Mouse (Mus musculus) embryonic facial prominence, embryonic 11.5 days (tissue): ENCODE results near the gene Chtop. TPM values are rescaled to one million over a fixed set of nuclear protein-coding genes. Genes with fewer than 3 reads are reported as not detected.

Experiments
- ATAC-seq: fragments of 200-750 bp; cut with Nextera tagmentation; replicated peaks from 2 replicates; pipeline ENCODE4 v1.8.0; 2017; ENCODE audit warnings: low read depth; ENCODE audit not compliant: insufficient number of reproducible peaks, low FRiP score, low TSS enrichment
- DNase-seq: peaks from one replicate; pipeline ENCODE4 v3.0.0-alpha.2; 2015; ENCODE audit warnings: low spot score
- H3K27ac ChIP-seq: fragments of 300-500 bp; sonication (generic); replicated peaks from 2 replicates; pipeline ENCODE4 v1.5.1; 2014; ENCODE audit warnings: mild to moderate bottlenecking, low read depth, low read length, control low read depth
- H3K27me3 ChIP-seq: fragments of 300-500 bp; sonication (generic); 2 replicates; pipeline ENCODE4 v1.6.1; 2014; ENCODE audit warnings: mild to moderate bottlenecking, low read length, moderate library complexity, mixed read lengths; ENCODE audit not compliant: control insufficient read depth, insufficient read depth
- H3K36me3 ChIP-seq: fragments of 300-500 bp; sonication (generic); replicated peaks from 2 replicates; pipeline ENCODE4 v1.6.1; 2014; ENCODE audit warnings: low read depth, mild to moderate bottlenecking, low read length, moderate library complexity, mixed read lengths; ENCODE audit not compliant: control insufficient read depth, insufficient read depth
- H3K4me1 ChIP-seq: fragments of 300-500 bp; sonication (generic); 2 replicates; pipeline ENCODE4 v1.6.1; 2014; ENCODE audit warnings: low read length, mixed read lengths; ENCODE audit not compliant: control insufficient read depth, insufficient read depth
- H3K4me2 ChIP-seq: fragments of 300-500 bp; sonication (generic); 2 replicates; pipeline ENCODE4 v1.6.1; 2014; ENCODE audit warnings: low read depth, mild to moderate bottlenecking, control low read depth, low read length, moderate library complexity
- H3K4me3 ChIP-seq: fragments of 300-500 bp; sonication (generic); 2 replicates; pipeline ENCODE4 v1.5.1; 2014; ENCODE audit warnings: low read depth, low read length, control low read depth
- H3K9ac ChIP-seq: fragments of 300-500 bp; sonication (generic); replicated peaks from 2 replicates; pipeline ENCODE4 v1.6.1; 2014; ENCODE audit warnings: mild to moderate bottlenecking, control low read depth, low read length
- H3K9me3 ChIP-seq: fragments of 300-500 bp; sonication (generic); replicated peaks from 2 replicates; pipeline ENCODE4 v1.6.1; 2016; ENCODE audit warnings: mild to moderate bottlenecking, low read length, inconsistent platforms, mixed read lengths; ENCODE audit not compliant: control insufficient read depth
- WGBS: fragments of 180-500 bp; shearing (Covaris S2); extraction: QIAGEN DNeasy Blood & Tissue Kit; methylation state at CpG from one replicate; pipeline ENCODE4 v1.1.7; 2014; 5-methylcytosine and 5-hydroxymethylcytosine counted together
- polyA plus RNA-seq: library from polyadenylated mRNA; unstranded; fragments of >200 nt; fragmentation: Nextera tagmentation; extraction: Ambion mirVana; gene quantifications from 2 replicates; pipeline ENCODE4 v1.2.1, GENCODE M21; 2014

The Chtop gene
- 126 and 132 TPM in 2 replicates for polyA plus RNA-seq

DNA sequence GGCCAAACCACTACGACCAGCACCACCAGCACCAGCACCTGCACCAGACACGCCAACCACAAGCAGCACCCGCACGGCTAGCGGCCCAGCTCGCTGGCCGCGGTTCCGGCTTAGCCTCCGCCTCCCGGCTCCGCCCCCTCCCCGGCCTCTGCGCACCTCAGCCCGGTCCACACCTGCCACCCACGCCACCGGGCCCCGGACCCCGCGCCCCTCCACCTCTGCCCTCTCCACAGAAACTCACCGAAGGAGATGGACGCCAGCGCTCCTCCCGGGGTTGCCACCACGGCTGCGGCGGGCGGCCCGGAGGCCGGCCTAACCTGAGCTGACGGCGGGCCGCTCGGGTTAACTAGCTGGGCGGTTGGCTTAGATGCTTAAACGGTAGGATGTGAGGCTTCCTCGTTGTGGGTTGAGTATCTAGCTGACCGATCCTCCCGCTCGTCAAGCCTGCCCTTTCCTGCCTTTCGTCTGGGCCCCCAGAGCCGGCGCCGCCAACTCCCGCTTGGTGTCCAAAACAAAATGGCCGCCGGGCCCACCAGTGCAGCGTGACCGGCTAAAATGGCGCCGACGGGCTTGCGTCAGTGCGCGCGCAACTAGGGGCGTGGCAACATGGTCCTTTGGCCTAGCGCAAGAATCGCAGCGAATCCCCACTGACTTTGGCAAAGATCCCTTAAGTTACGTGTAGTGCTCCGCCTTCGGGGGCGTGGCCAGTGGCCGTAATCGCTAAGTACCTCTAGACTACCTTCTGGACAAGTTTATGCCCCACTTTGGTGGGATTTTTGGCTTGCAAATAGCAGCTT lies at the start of gene Chtop:
TSS of gene Chtop (minus strand) at position 549 of the 797 bp plus-strand sequence.
- Histone ChIP-seq H3K36me3 (peaks cover 13% of the 10 kb centered on the region), H3K4me2 (peak within 1 kb of the TSS; percentile 71), H3K9ac (peak within 1 kb of the TSS; percentile 98), H3K27ac (peak within 1 kb of the TSS; percentile 85), H3K9me3 (no peaks in the 10 kb centered on the region), H3K4me1 (peaks cover under 1% of the 10 kb centered on the region; the same call in 1 of the 2 replicates), H3K27me3 (0 out of 2 replicates have a peak, but pooled peaks cover 6% of the 10 kb centered on the region), H3K4me3 (peak within 1 kb of the TSS; percentile 94)
- DNase-seq = peak; percentile 100
- ATAC-seq = peak; percentile 90
- under 1% methylated on average over 65 of the region's 66 CpGs for WGBS

DNA sequence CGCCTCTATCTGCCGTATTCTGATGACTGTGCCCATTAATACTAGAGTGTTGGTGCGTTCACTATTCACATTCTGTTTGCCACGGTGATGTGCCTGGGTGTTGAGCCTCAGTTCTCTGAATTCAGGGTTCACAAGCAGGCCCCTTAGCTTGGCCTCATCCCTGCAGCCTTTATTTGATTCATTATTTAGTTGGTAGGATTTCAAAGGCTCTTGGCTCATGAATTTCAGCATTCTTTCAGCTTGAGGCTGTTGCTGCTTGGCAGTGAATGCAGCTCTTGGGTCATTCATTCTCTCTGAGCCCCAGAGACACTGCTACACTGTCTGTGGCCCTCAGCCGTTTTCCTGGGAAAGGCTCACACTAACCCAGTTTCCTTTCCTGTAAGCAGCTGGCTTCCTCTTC lies 46.7 kb upstream of the Chtop start:
- Histone ChIP-seq H3K4me3 (no peak overlapping the region), H3K27me3 (no peaks in the 10 kb centered on the region), H3K36me3 (no peaks in the 10 kb centered on the region), H3K27ac (no peak overlapping the region), H3K9ac (no peak overlapping the region), H3K4me2 (no peak overlapping the region), H3K9me3 (no peaks in the 10 kb centered on the region), H3K4me1 (no peaks in the 10 kb centered on the region)
- WGBS = 64% methylated on average over 5 of the region's 5 CpGs
- DNase-seq = no peak
- ATAC-seq = no peak

DNA sequence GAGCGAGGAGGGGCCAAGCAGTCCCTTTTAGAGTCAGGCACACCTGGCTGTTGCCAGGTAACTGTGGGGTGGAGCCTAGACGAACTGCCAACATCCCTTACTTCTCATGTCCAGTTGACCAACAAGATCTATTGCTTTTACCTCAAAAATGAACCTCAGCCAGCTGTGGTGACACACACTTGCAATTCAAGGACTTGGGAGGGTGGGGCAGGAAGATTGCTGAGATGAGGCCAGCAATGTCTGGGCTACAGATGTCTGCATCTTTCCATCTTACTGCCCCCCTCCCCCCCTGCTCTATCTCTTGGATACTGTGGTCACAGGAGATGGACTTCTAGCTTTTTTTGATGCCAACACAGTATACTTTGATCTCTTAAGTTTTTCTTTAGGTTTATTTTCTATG lies 42.9 kb upstream of the Chtop start:
- Histone ChIP-seq H3K4me3 (no peak overlapping the region), H3K9me3 (no peaks in the 10 kb centered on the region), H3K4me1 (no peaks in the 10 kb centered on the region), H3K27me3 (no peaks in the 10 kb centered on the region), H3K36me3 (no peaks in the 10 kb centered on the region), H3K27ac (no peak overlapping the region), H3K9ac (no peak overlapping the region), H3K4me2 (no peak overlapping the region)
- ATAC-seq = no peak
- no peak for DNase-seq
- 72% methylated on average over 2 of the region's 2 CpGs for WGBS

DNA sequence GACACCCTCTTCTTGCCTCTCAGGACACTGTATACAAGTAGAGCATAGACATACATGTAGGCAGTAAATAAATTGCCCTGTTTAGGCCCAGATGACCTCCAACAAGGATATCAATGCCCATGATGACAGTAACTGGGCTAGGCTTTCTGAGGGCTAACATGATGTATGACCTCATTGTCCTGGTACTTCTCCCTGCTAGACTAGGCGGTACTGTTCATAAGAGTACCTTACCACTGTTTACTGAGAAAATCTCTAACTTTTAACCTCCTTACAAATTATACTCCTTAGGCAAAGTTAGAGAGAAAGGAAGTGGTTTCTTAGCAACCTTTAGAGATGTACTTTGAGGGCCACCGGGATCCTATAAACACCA lies 41.1 kb upstream of the Chtop start:
- DNase-seq (no peak), ATAC-seq (0 out of 2 replicates have a peak, but pooled peaks have one; percentile 18)
- no peaks in the 10 kb centered on the region for H3K4me1 ChIP-seq
- H3K4me3 ChIP-seq = no peak overlapping the region
- no peak overlapping the region for H3K27ac ChIP-seq
- H3K36me3 ChIP-seq = no peaks in the 10 kb centered on the region
- no peak overlapping the region for H3K4me2 ChIP-seq
- no peaks in the 10 kb centered on the region for H3K9me3 ChIP-seq
- H3K27me3 ChIP-seq = no peaks in the 10 kb centered on the region
- 88% methylated on average over 2 of the region's 2 CpGs for WGBS
- no peak overlapping the region for H3K9ac ChIP-seq

DNA sequence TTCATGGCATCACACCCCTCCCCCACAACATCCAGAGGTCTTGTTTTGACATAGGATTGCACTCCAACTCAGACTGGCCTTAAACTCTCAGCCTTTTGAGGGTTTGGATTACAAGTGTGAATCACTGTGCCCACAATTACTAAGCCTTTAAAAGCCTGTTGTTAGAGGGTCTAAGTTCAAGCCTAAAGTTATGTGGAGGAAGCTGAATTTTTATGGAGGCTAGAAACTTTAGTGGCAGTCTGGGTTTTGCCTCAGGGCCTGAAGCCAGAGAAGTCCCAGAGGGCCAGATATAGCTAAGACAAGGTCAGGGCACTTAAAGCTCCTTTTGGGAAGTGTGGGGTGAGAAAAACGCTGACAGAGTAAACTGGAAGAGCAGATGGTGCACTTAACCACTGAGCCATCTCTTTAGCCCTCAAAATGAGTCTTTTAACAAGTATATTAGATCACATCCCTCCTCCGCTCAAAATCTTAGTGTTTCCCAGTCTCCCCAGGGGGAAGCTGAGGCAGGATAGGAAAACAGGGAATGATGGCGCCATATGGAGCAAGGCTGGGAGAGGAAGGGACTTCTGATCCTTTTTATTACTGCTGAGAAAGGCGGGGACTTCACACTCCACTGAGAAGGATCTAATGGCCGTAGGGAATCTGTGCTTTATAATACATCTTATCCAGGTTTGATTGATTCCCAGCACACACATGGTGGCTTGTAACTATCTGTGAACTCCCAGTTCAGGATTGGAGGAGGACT lies 40.5 kb upstream of the Chtop start:
- no peak overlapping the region for H3K9ac ChIP-seq
- ATAC-seq (peak; percentile 76), DNase-seq (peak; percentile 14)
- H3K4me3 ChIP-seq = no peak overlapping the region
- no peaks in the 10 kb centered on the region for H3K9me3 ChIP-seq
- no peak overlapping the region for H3K27ac ChIP-seq
- H3K36me3 ChIP-seq = no peaks in the 10 kb centered on the region
- 56% methylated on average over 5 of the region's 5 CpGs for WGBS
- no peaks in the 10 kb centered on the region for H3K27me3 ChIP-seq
- H3K4me2 ChIP-seq = no peak overlapping the region
- H3K4me1 ChIP-seq = no peaks in the 10 kb centered on the region

DNA sequence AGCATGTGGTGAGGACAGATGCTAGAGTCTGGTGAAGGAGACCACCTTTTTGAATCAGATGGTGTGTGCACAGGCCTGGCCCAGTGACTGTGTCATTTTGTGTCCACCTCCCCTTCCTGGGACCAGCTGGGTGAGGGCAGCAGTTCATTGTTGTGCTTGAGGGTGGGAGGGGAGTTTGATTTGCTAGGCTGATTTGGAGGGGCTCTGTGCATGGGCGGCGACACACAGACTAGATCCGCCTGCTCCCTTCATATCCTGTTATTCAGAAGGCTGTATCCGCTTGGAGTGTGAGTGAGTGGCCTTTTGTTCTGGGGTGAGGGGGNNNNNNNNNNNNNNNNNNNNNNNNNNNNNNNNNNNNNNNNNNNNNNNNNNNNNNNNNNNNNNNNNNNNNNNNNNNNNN lies 31.6 kb upstream of the Chtop start:
- H3K9me3 ChIP-seq = no peaks in the 10 kb centered on the region
- H3K9ac ChIP-seq = peak overlapping the region; percentile 37; the same call in 1 of the 2 replicates
- no peak overlapping the region for H3K27ac ChIP-seq
- H3K4me1 ChIP-seq = no peaks in the 10 kb centered on the region
- DNase-seq (peak; percentile 12), ATAC-seq (peak; percentile 57; the same call in 1 of the 2 replicates)
- H3K27me3 ChIP-seq = no peaks in the 10 kb centered on the region
- 34% methylated on average over 4 of the region's 4 CpGs for WGBS
- no peak overlapping the region for H3K4me3 ChIP-seq
- no peaks in the 10 kb centered on the region for H3K36me3 ChIP-seq
- H3K4me2 ChIP-seq = 0 out of 2 replicates have a peak overlapping the region, but pooled peaks have one; percentile 7

- H3K4me2 ChIP-seq = no peak overlapping the region
Observed at GRCm38 (mm10) chr3:90537905-90538296, 28.6 kb upstream of the Chtop start.

More at GRCm38 (mm10) chr3:90537905-90538296, 28.6 kb upstream of the Chtop start:
- ATAC-seq = no peak
- DNase-seq = no peak
- Histone ChIP-seq H3K9me3 (no peaks in the 10 kb centered on the region), H3K9ac (no peak overlapping the region), H3K27ac (no peak overlapping the region), H3K4me3 (no peak overlapping the region), H3K27me3 (no peaks in the 10 kb centered on the region), H3K36me3 (no peaks in the 10 kb centered on the region), H3K4me1 (no peaks in the 10 kb centered on the region)
- 82% methylated on average over 5 of the region's 5 CpGs for WGBS
